Mouse (Mus musculus) duodenum, adult 2 months (tissue): ENCODE measurements around the gene Gins3. TPM values are rescaled to one million over a fixed set of nuclear protein-coding genes. Genes with fewer than 3 reads are reported as not detected.

Source experiments
- polyA plus RNA-seq: library from polyadenylated mRNA; depleted of rRNA; stranded (reverse); fragments of >200 nt; gene quantifications from 2 replicates; pipeline ENCODE4 v1.2.3, GENCODE M21; 2012; ENCODE audit warnings: low replicate concordance; rRNA removed

Gene Gins3
- 0.49 and 1.2 TPM in 2 replicates for polyA plus RNA-seq

DNA sequence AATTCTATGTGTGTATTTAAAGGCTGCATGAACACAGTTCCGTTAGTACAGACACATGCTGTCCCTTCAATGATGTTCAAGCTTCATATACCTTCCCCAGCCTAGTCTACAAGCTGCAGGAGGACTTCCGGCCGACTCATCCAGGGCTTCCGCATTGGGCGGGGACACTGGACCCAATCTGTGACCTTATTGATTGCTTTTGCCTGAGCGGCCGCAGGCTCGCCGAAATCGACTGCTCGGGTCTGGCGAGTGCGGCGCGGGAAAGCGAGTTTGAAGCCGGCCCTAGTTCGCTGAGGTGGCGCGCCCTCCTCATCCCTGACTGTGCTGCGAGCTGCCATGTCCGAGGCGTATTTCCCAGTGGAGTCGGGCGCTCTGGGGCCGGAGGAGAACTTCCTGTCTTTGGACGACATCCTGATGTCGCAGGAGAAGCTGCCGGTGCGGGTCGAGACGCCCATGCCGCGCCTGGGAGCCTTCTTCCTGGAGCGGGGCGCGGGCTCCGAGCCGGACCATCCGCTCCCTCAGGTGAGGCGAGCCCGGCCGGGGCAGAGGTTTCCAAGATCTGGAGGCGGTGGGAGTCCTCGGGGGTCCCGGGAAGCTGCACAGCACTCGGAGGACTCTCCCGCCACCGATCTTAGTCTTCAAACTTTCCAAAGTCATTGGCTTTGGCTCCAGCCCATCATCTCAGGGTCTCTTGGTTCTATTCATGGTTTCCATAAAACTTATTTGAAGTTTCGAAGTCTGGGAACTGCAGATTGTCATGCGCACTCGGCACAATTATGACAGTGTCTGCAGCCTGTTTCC, at the start of gene Gins3:
Gins3 (plus strand) TSS at position 192 of the 801 bp plus-strand sequence.

DNA sequence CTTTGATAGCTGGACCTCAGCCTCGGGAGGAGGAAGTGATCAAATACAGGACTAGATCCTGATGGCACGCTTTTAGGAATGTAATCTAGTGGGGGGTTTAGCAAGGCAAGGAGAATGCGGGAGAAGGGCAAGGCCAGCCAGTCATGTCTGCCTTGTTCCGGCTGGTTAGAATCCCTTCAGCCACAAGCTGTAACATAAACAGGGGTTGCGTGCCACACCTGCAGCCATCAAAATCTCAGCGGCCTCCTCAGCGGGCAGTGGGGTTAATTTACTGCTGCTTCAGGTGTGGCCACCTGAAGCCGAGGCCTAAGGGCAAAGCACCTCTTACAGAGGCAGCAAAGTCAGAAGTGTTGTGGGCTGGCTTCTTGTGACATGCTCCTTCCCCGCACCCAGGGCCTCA, 43.4 kb downstream of the Gins3 start, which contains the start of gene Ndrg4:
Ndrg4 (plus strand) TSS at position 350 of the 400 bp plus-strand sequence.

Other genes with a start within 250 kb of the Gins3 start
- 28.0 and 31.9 TPM in 2 replicates for gene Cfap20, start 198.6 kb upstream of the Gins3 start, polyA plus RNA-seq
- 3.5 and 5.9 TPM in 2 replicates for gene Csnk2a2, start 143.4 kb upstream of the Gins3 start, polyA plus RNA-seq
- gene Ccdc113, start 99.4 kb upstream of the Gins3 start, polyA plus RNA-seq: not detected in 2 replicates
- not detected in 2 replicates for gene Prss54, start 57.1 kb upstream of the Gins3 start, polyA plus RNA-seq
- 11.2 and 26.7 TPM in 2 replicates for gene Ndrg4, start 43.5 kb downstream of the Gins3 start, polyA plus RNA-seq
- gene Setd6, start 82.4 kb downstream of the Gins3 start, polyA plus RNA-seq: 5.0 and 6.9 TPM in 2 replicates
- 23.0 and 31.5 TPM in 2 replicates for gene Cnot1, start 174.0 kb downstream of the Gins3 start, polyA plus RNA-seq
- 23.3 and 24.8 TPM in 2 replicates for gene Sap18b, start 191.9 kb downstream of the Gins3 start, polyA plus RNA-seq
- 13.4 and 17.1 TPM in 2 replicates for gene Slc38a7, start 220.1 kb downstream of the Gins3 start, polyA plus RNA-seq